Mouse (Mus musculus): ENCODE measurements around the gene Urah.

The Urah gene

GRCm38 (mm10) chr7:140880865-140881515 is 46.2 kb downstream of the Urah start:
- no peak for TF ChIP-seq GATA4 (IDR thresholded peaks at IDR 0.05; ENCODE audit: insufficient replicate concordance, low read length)

- TF ChIP-seq GATA4 (IDR thresholded peaks at IDR 0.05; ENCODE audit: insufficient replicate concordance, low read length) = no peak
Measured at GRCm38 (mm10) chr7:140881696-140882468, 47.1 kb downstream of the Urah start, which contains the start of the genes Psmd13 and Sirt3. Gene Psmd13 (plus strand): TSS chr7:140881968. Gene Sirt3 (minus strand): TSS chr7:140882309.

DNA sequence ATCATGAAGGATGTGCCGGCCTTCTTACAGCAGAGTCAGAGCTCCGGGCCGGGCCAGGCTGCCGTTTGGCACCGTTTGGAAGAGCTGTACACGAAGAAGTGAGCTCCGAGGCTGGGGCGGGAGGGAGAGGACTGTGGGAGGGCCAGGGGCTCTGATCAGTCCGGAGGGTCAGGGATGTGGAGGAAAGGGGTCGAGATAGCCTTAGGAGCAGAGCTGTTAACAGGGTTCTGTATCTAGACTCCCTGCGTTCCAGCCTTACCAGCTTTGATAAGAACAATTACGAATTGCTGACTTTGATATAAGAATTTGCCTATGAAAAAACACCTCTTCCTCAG is 47.6 kb downstream of the Urah start:
- TF ChIP-seq GATA4 (IDR thresholded peaks at IDR 0.05; ENCODE audit: insufficient replicate concordance, low read length) = no peak

Measured in liver, adult (tissue).